Mouse (Mus musculus): Measurements from ENCODE around the gene Gata2.

GRCm38 (mm10) chr6:88190043-88190309 lies 3.7 kb upstream of the Gata2 start:
- TF ChIP-seq CTCF (IDR thresholded peaks at IDR 0.05; ENCODE audit: insufficient read depth, low read depth, low read length) (no peak), POLR2A (IDR thresholded peaks at IDR 0.05; ENCODE audit: insufficient read depth, low read depth, low read length) (no peak)

Measured in olfactory bulb, adult 2 months (tissue).